Mouse (Mus musculus) telencephalon, adult 2 months (tissue): ENCODE results near the gene Notch4.
A peak's percentile ranks its signal among the peaks of the same experiment; 100 is the strongest.

ENCODE experiments used
- DNase-seq: peaks from one replicate; pipeline ENCODE4 v3.0.0-alpha.2; 2011; ENCODE audit warnings: low read depth, low spot score

The Notch4 gene

GRCm38 (mm10) chr17:34569919-34570318, 5.9 kb downstream of the Notch4 start:
- DNase-seq: no peak

GRCm38 (mm10) chr17:34571875-34572274, 7.8 kb downstream of the Notch4 start:
- no peak for DNase-seq

- DNase-seq: no peak
Measured at GRCm38 (mm10) chr17:34572361-34572760, 8.3 kb downstream of the Notch4 start.

- DNase-seq: no peak
Measured at GRCm38 (mm10) chr17:34576577-34576976, 12.5 kb downstream of the Notch4 start.

GRCm38 (mm10) chr17:34578070-34578469, 14.0 kb downstream of the Notch4 start:
- DNase-seq: no peak

GRCm38 (mm10) chr17:34582528-34582927, 18.5 kb downstream of the Notch4 start:
- DNase-seq: no peak

- DNase-seq: no peak
Measured at GRCm38 (mm10) chr17:34583397-34583796, 19.3 kb downstream of the Notch4 start.

- DNase-seq: no peak
Measured at GRCm38 (mm10) chr17:34583819-34584218, 19.8 kb downstream of the Notch4 start.

- DNase-seq: no peak
Measured at GRCm38 (mm10) chr17:34585121-34585520, 21.1 kb downstream of the Notch4 start.

GRCm38 (mm10) chr17:34585877-34586771, 22.1 kb downstream of the Notch4 start:
- no peak for DNase-seq

GRCm38 (mm10) chr17:34586796-34587422, 22.8 kb downstream of the Notch4 start:
- peak; percentile 79 for DNase-seq

GRCm38 (mm10) chr17:34587423-34587811, 23.3 kb downstream of the Notch4 start:
- peak; percentile 88 for DNase-seq

GRCm38 (mm10) chr17:34587814-34588213, 23.7 kb downstream of the Notch4 start:
- no peak for DNase-seq

- no peak for DNase-seq
Measured at GRCm38 (mm10) chr17:34588767-34589166, 24.7 kb downstream of the Notch4 start.

- no peak for DNase-seq
Measured at GRCm38 (mm10) chr17:34589206-34589605, 25.1 kb downstream of the Notch4 start.

GRCm38 (mm10) chr17:34589681-34590101, 25.6 kb downstream of the Notch4 start, which contains the start of gene Gpsm3:
Gpsm3 (plus strand) TSS chr17:34589806.
- DNase-seq: no peak

GRCm38 (mm10) chr17:34590154-34590987, 26.3 kb downstream of the Notch4 start:
- no peak for DNase-seq

- no peak for DNase-seq
Measured at GRCm38 (mm10) chr17:34591029-34591993, 27.2 kb downstream of the Notch4 start, which contains the start of gene Pbx2. Pbx2 (plus strand) TSS chr17:34591266.

GRCm38 (mm10) chr17:34591994-34592375, 27.9 kb downstream of the Notch4 start:
- DNase-seq: peak; percentile 81
